Mouse (Mus musculus) ES-E14 (cell line): Measurements from ENCODE around the gene Foxn3. TPM values are rescaled to one million over a fixed set of nuclear protein-coding genes. Genes with fewer than 3 reads are reported as not detected.

Source experiments
- DNase-seq: peaks from one replicate; pipeline ENCODE4 v3.0.0-alpha.2; 2013; ENCODE audit warnings: low read depth, low spot score
- H3K27ac ChIP-seq: 2 replicates; pipeline ENCODE4 v1.5.1; 2012; ENCODE audit warnings: low read depth, mild to moderate bottlenecking, low read length, moderate library complexity, mixed read lengths; ENCODE audit not compliant: poor library complexity, insufficient read depth, severe bottlenecking
- H3K36me3 ChIP-seq: 2 replicates; pipeline ENCODE4 v1.6.1; 2012; ENCODE audit warnings: mild to moderate bottlenecking, low read length, moderate library complexity, mixed read lengths; ENCODE audit not compliant: control insufficient read depth, poor library complexity, insufficient read depth, severe bottlenecking
- H3K4me1 ChIP-seq, 2 experiments: fragments of 150-350 bp in 1 of 2; sonication (generic) in 1 of 2; 2 replicates each; pipeline ENCODE4 v1.6.1; 2012; ENCODE audit warnings: low read length in 2 of 2, mild to moderate bottlenecking in 1 of 2, mixed read lengths in 1 of 2; ENCODE audit not compliant: control insufficient read depth in 2 of 2, insufficient read depth in 2 of 2, poor library complexity in 1 of 2
- H3K4me3 ChIP-seq, 2 experiments: fragments of 150-350 bp in 1 of 2; sonication (generic) in 1 of 2; 2 replicates each; pipeline ENCODE4 v1.5.1; 2012; ENCODE audit warnings: low read length in 2 of 2, low read depth in 1 of 2, mild to moderate bottlenecking in 1 of 2, mixed read lengths in 1 of 2; ENCODE audit not compliant: insufficient read depth in 1 of 2, poor library complexity in 1 of 2, severe bottlenecking in 1 of 2
- H3K9ac ChIP-seq: 2 replicates; pipeline ENCODE4 v1.6.1; 2012; ENCODE audit warnings: low read depth, mild to moderate bottlenecking, low read length, mixed read lengths; ENCODE audit not compliant: poor library complexity, insufficient read depth, severe bottlenecking
- H3K9me3 ChIP-seq: fragments of 150-350 bp; sonication (generic); 2 replicates; pipeline ENCODE4 v1.6.1; 2012; ENCODE audit warnings: low read depth, mild to moderate bottlenecking, low read length; ENCODE audit not compliant: control insufficient read depth, insufficient read depth
- CHD2 ChIP-seq: IDR thresholded peaks from 2 replicates; pipeline ENCODE4 v1.6.1; 2014; ENCODE audit warnings: mild to moderate bottlenecking, low read depth, low read length, inconsistent platforms
- HCFC1 ChIP-seq: IDR thresholded peaks from 2 replicates; pipeline ENCODE4 v1.6.1; 2012; ENCODE audit warnings: low read length, inconsistent platforms, borderline replicate concordance; ENCODE audit not compliant: insufficient read depth
- MAFK ChIP-seq: IDR thresholded peaks from 2 replicates; pipeline ENCODE4 v1.6.1; 2014; ENCODE audit warnings: mild to moderate bottlenecking, low read depth, low read length, inconsistent platforms; ENCODE audit not compliant: insufficient read depth
- ZC3H11A ChIP-seq: IDR thresholded peaks from 2 replicates; pipeline ENCODE4 v1.6.1; 2012; ENCODE audit warnings: low read depth, mild to moderate bottlenecking, inconsistent platforms, low read length, borderline replicate concordance
- ZNF384 ChIP-seq: IDR thresholded peaks from 2 replicates; pipeline ENCODE4 v1.6.1; 2012; ENCODE audit warnings: low read depth, low read length, inconsistent platforms
- in situ Hi-C, 2 experiments: fragments of 600-800 bp; cut with MboI; formaldehyde crosslinking; loops; one replicate each; pipeline ENCODE4 v1.15.1; 2025; ENCODE audit warnings: low sequenced_read_pairs in 2 of 2, inconsistent platforms in 1 of 2; ENCODE audit not compliant: unreplicated experiment in 2 of 2
- total RNA-seq: library from RNA; depleted of rRNA; stranded (reverse); fragments of 300-350 nt; gene quantifications from 2 replicates; pipeline ENCODE4 v1.2.3, GENCODE M21; 2012

Gene Foxn3
- total RNA-seq, 1 experiment: 34.6 TPM

- H3K36me3 ChIP-seq: no peaks in the 10 kb centered on the region
- DNase-seq: no peak
- H3K9me3 ChIP-seq: no peaks in the 10 kb centered on the region
- H3K9ac ChIP-seq: no peak overlapping the region
- no peak overlapping the region for H3K4me3 ChIP-seq
- TF ChIP-seq ZNF384 (no peak), MAFK (no peak), HCFC1 (no peak), CHD2 (no peak), ZC3H11A (no peak)
- H3K27ac ChIP-seq: no peak overlapping the region
- no peaks in the 10 kb centered on the region for H3K4me1 ChIP-seq
- in situ Hi-C loops: no loop called here
Observed at GRCm38 (mm10) chr12:99455580-99455979, 107.8 kb downstream of the Foxn3 start.

DNA sequence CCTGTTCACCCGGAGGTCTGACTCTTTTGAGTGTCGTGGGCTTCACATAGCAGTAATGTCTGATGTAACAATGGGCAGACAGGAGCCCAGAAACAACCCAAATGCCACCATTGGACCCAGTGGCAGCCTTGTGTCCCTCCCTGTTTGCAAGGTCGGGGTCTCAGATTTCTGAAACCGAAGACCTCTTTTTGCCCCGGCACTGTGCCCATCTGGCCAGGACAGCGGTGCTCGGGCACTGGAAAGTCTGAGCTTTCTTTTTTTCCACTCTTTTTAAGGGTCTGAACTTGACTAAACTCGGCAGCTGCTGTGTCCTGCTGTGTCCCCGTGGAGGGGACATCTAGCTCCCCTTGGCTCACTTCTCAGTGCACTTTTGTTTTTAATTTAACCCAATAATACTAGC lies 109.0 kb downstream of the Foxn3 start:
- TF ChIP-seq ZC3H11A (no peak), MAFK (no peak), ZNF384 (no peak)
- Histone ChIP-seq H3K27ac (no peak overlapping the region), H3K9ac (no peak overlapping the region), H3K4me1 (no peaks in the 10 kb centered on the region), H3K36me3 (no peaks in the 10 kb centered on the region), H3K4me3 (no peak overlapping the region), H3K9me3 (no peaks in the 10 kb centered on the region)
- no peak for DNase-seq
- in situ Hi-C loops: no loop called here

- in situ Hi-C loops: no loop called here
Observed at GRCm38 (mm10) chr12:99453797-99454196, 109.6 kb downstream of the Foxn3 start.

DNA sequence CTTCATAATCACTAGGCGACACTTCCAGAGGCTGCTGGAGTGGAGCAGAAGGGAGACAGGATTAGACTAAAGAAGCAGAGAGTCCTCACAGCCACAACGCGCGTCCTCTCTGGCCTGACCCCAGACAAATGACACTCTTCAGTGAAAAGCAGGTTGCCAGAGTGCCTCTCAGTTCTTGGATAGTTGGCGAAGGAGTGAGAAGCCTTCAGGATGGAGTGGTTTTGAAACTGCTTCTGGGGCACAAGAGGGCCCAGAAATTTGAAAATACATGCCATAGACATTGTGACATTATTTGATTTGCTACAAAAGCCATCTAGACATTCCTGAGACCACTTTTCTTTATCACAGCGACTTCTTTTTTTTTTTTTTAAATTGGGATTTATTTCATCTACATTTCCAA lies 113.3 kb downstream of the Foxn3 start:
- in situ Hi-C loops: no loop called here
- H3K27ac ChIP-seq: no peak overlapping the region
- no peak for DNase-seq

More at GRCm38 (mm10) chr12:99453797-99454196, 109.6 kb downstream of the Foxn3 start:
- Histone ChIP-seq H3K36me3 (no peaks in the 10 kb centered on the region), H3K4me3 (no peak overlapping the region), H3K9me3 (no peaks in the 10 kb centered on the region), H3K9ac (no peak overlapping the region), H3K27ac (no peak overlapping the region), H3K4me1 (no peaks in the 10 kb centered on the region)
- DNase-seq: no peak
- TF ChIP-seq CHD2 (no peak), HCFC1 (no peak), MAFK (no peak), ZC3H11A (no peak), ZNF384 (no peak)

GRCm38 (mm10) chr12:99447791-99448190 lies 115.6 kb downstream of the Foxn3 start:
- in situ Hi-C loops: no loop called here
- peaks cover 2 to 3% of the 10 kb centered on the region in 2 experiments; a peak in 1 of 4 replicates for H3K4me1 ChIP-seq

More for the DNA sequence above, 113.3 kb downstream of the Foxn3 start:
- H3K4me1 ChIP-seq: no peaks in the 10 kb centered on the region; a peak in 1 of 4 replicates
- H3K9me3 ChIP-seq: no peaks in the 10 kb centered on the region
- no peaks in the 10 kb centered on the region for H3K36me3 ChIP-seq
- no peak overlapping the region for H3K4me3 ChIP-seq
- no peak for TF ChIP-seq MAFK
- TF ChIP-seq ZC3H11A: no peak
- TF ChIP-seq HCFC1: no peak
- TF ChIP-seq ZNF384: no peak
- no peak for TF ChIP-seq CHD2
- no peak overlapping the region for H3K9ac ChIP-seq

More at GRCm38 (mm10) chr12:99447791-99448190, 115.6 kb downstream of the Foxn3 start:
- Histone ChIP-seq H3K27ac (no peak overlapping the region), H3K9me3 (no peaks in the 10 kb centered on the region), H3K4me3 (no peak overlapping the region), H3K9ac (no peak overlapping the region), H3K36me3 (no peaks in the 10 kb centered on the region)
- no peak for TF ChIP-seq HCFC1
- TF ChIP-seq MAFK: no peak
- no peak for TF ChIP-seq ZNF384
- TF ChIP-seq CHD2: no peak
- TF ChIP-seq ZC3H11A: no peak
- no peak for DNase-seq
